Mouse (Mus musculus) spleen, adult 2 months (tissue): ENCODE results near the gene Scgb2b21. TPM values are rescaled to one million over a fixed set of nuclear protein-coding genes. Genes with fewer than 3 reads are reported as not detected.
"Not testable (repeated sequence)": the region's sequence is repeated elsewhere in the genome, so short reads cannot be mapped to it uniquely, and the experiment has no call there.

Experiments
- DNase-seq, 2 experiments: peaks; one replicate each; pipeline versions ENCODE4 v3.0.0 to v3.0.0-alpha.2; 2012 to 2021; ENCODE audit warnings: low spot score in 2 of 2, low read depth in 1 of 2
- H3K27ac ChIP-seq: fragments of 200-500 bp; 2 replicates; pipeline ENCODE4 v1.5.1; 2012; ENCODE audit warnings: low read length, inconsistent platforms; ENCODE audit not compliant: insufficient read depth
- H3K27me3 ChIP-seq: fragments of 200-500 bp; 2 replicates; pipeline ENCODE4 v1.6.1; 2012; ENCODE audit warnings: mild to moderate bottlenecking, moderate library complexity, low read length, inconsistent platforms; ENCODE audit not compliant: control insufficient read depth, insufficient read depth
- H3K36me3 ChIP-seq: fragments of 200-500 bp; 2 replicates; pipeline ENCODE4 v1.6.1; 2012; ENCODE audit warnings: mild to moderate bottlenecking, low read length, inconsistent platforms; ENCODE audit not compliant: control insufficient read depth, insufficient read depth
- H3K4me1 ChIP-seq: fragments of 200-500 bp; 2 replicates; pipeline ENCODE4 v1.6.1; 2011; ENCODE audit warnings: inconsistent platforms; ENCODE audit not compliant: control insufficient read depth, insufficient read depth, insufficient read length
- H3K4me3 ChIP-seq: fragments of 200-500 bp; 2 replicates; pipeline ENCODE4 v1.5.1; 2011; ENCODE audit warnings: mild to moderate bottlenecking, inconsistent platforms; ENCODE audit not compliant: insufficient read depth, insufficient read length; ENCODE audit errors: extremely low read depth
- CTCF ChIP-seq: fragments of 200-500 bp; IDR thresholded peaks from 2 replicates; pipeline ENCODE4 v1.5.1; 2011; ENCODE audit warnings: mild to moderate bottlenecking, inconsistent platforms; ENCODE audit not compliant: insufficient read depth, insufficient read length, insufficient replicate concordance; ENCODE audit errors: extremely low read depth
- POLR2A ChIP-seq: fragments of 200-500 bp; IDR thresholded peaks from 2 replicates; pipeline ENCODE4 v1.6.1; 2011; ENCODE audit warnings: low read depth, low read length, inconsistent platforms
- WGBS: fragments of 180-500 bp; shearing (Covaris S2); methylation state at CpG from one replicate; pipeline ENCODE4 v1.1.7; 2018; 5-methylcytosine and 5-hydroxymethylcytosine counted together
- polyA plus RNA-seq: library from polyadenylated mRNA; depleted of rRNA; stranded (reverse); fragments of >200 nt; gene quantifications from 2 replicates; pipeline ENCODE4 v1.2.3, GENCODE M21; 2012; rRNA removed

Scgb2b21 gene
- polyA plus RNA-seq, result not detected in 2 replicates

DNA sequence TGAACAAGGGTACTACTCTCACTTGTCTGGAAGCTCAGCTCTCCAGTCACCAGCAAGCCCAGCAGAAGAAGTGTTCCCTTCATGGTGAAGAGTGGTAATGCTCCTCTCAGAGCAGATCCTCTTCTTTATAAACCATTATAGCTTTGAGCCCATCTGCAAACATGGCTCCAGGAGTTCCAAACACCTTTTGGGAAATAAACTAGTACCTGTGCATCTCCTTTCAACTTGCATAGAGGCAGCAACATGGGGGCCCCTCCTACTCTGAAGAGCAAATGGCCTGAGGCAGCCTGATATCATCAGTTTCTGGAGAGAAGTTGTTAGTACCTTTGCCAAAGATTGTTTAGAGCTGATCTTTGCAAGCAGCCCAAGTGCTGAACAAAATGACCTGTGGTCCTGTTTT lies at the start of gene Scgb2b21:
Gene Scgb2b21, minus strand, starts transcription at position 101 of the 400 bp plus-strand sequence.
- Histone ChIP-seq H3K27me3 (no peaks in the 10 kb centered on the region), H3K4me3 (no peak within 1 kb of the TSS), H3K27ac (no peak within 1 kb of the TSS), H3K36me3 (no peaks in the 10 kb centered on the region), H3K4me1 (no peaks in the 10 kb centered on the region)
- DNase-seq, result no peak
- TF ChIP-seq CTCF (no peak), POLR2A (no peak)

DNA sequence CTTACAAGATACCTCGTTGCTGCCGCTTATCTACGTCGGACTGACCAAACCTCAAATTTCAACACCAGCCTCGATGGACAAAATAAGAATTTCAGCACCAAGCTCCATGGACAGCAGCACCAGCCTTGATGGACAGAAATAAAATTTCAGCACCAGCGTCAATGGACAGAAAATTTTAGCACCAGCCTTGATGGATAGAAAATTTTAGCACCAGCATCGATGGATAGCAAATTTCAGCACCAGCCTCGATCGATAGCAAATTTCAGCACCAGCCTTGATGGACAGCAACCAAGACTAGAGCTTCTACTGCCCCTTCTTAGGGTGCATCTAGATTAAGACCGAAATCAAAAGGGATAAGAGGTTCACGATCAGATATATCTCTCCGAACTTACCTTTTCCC lies 23.2 kb upstream of the Scgb2b21 start:
- H3K27ac ChIP-seq, DNase-seq, H3K36me3 ChIP-seq, H3K4me1 ChIP-seq, H3K27me3 ChIP-seq, H3K4me3 ChIP-seq: not testable (repeated sequence)
- 87% methylated on average over 12 of the region's 12 CpGs for WGBS

Other genes starting within 250 kb of the Scgb2b21 start
- gene Scgb2b19, start 240.1 kb downstream of the Scgb2b21 start, polyA plus RNA-seq, result not detected in 2 replicates
- not detected in 2 replicates for gene Scgb1b19, start 233.2 kb downstream of the Scgb2b21 start, polyA plus RNA-seq
- gene Scgb2b20, start 154.1 kb downstream of the Scgb2b21 start, polyA plus RNA-seq, result not detected in 2 replicates
- not detected in 2 replicates for gene Scgb1b20, start 147.2 kb downstream of the Scgb2b21 start, polyA plus RNA-seq
- gene Scgb2b24, start 218.9 kb upstream of the Scgb2b21 start, polyA plus RNA-seq, result not detected in 2 replicates
- not detected in 2 replicates for gene Scgb1b24, start 223.3 kb upstream of the Scgb2b21 start, polyA plus RNA-seq